10 mouse cellular contexts compared by ENCODE assay signal in genomic region chr14:25561716-25562115, GRCm38 (mm10).
DNase-seq lines count a peak whose midpoint lies in the region; ATAC-seq and TF ChIP-seq lines count a peak whose summit lies in the region.
"Had no signal": no experiment of that assay in that cellular context is flagged by ENCODE, and none has a peak within 500 bp of the region (broad histone marks: within the 10 kb centered on the region; RNA-seq: fewer than 3 reads in every experiment).

No protein-coding gene starts in this region.

- DNase-seq in forebrain, embryonic 10.5 days (ENCODE audit: extremely low spot score, low spot score): no peak
- no peak for DNase-seq in kidney, postnatal 14 days
- DNase-seq in thymus, postnatal 14 days: peak; percentile 4
- no peak for DNase-seq in thymus, adult 2 months
- DNase-seq in left cerebral cortex, postnatal 25 days (ENCODE audit: low spot score in 2 of 2): no peak

- ATAC-seq in forebrain, embryonic 16.5 days: no peak
- ATAC-seq in kidney, embryonic 15.5 days (replicated peaks; ENCODE audit: low FRiP score): 0 out of 2 replicates have a peak, but pooled peaks have one; percentile 11
- ATAC-seq in megakaryocyte-erythroid progenitor cell, adult 5-6 weeks (replicated peaks; ENCODE audit: low FRiP score, low TSS enrichment, poor library complexity, severe bottlenecking): no peak
- ATAC-seq: forebrain, embryonic 15.5 days had no signal

- peak overlapping the region; percentile 4; the same call in 1 of the 2 replicates for H3K27ac ChIP-seq in forebrain, embryonic 10.5 days
- no peak overlapping the region for H3K27ac ChIP-seq in forebrain, embryonic 16.5 days (ENCODE audit: low read length)
- H3K27ac ChIP-seq in kidney, embryonic 15.5 days: peak overlapping the region; percentile 52
- no peak overlapping the region for H3K27ac ChIP-seq in thymus, adult 2 months (ENCODE audit: control insufficient read depth, insufficient read depth, low read length)
- H3K27ac ChIP-seq: layer of hippocampus, adult 2 months had no signal

- H3K9ac ChIP-seq in forebrain, embryonic 16.5 days (replicated peaks; ENCODE audit: low read depth, low read length): no peak overlapping the region
- H3K9ac ChIP-seq in kidney, embryonic 15.5 days: no peak overlapping the region
- H3K9ac ChIP-seq: forebrain, embryonic 15.5 days had no signal

- H3K27me3 ChIP-seq in forebrain, embryonic 10.5 days (ENCODE audit: poor library complexity, severe bottlenecking): no peaks in the 10 kb centered on the region
- no peaks in the 10 kb centered on the region for H3K27me3 ChIP-seq in forebrain, embryonic 16.5 days (replicated peaks; ENCODE audit: control insufficient read depth, insufficient read depth, low read length)
- H3K27me3 ChIP-seq in kidney, embryonic 15.5 days: no peaks in the 10 kb centered on the region
- no peaks in the 10 kb centered on the region for H3K27me3 ChIP-seq in thymus, adult 2 months (ENCODE audit: control insufficient read depth, insufficient read depth, low read length)
- H3K27me3 ChIP-seq: forebrain, embryonic 15.5 days had no signal

- H3K4me3 ChIP-seq in forebrain, embryonic 10.5 days: no peak overlapping the region
- no peak overlapping the region for H3K4me3 ChIP-seq in forebrain, embryonic 16.5 days (replicated peaks; ENCODE audit: low read length)
- no peak overlapping the region for H3K4me3 ChIP-seq in kidney, embryonic 15.5 days (replicated peaks)
- H3K4me3 ChIP-seq in thymus, adult 2 months (ENCODE audit: control insufficient read depth, insufficient read depth, low read length): no peak overlapping the region
- H3K4me3 ChIP-seq: forebrain, embryonic 15.5 days; layer of hippocampus, adult 2 months had no signal

- TF ChIP-seq POLR2A in thymus, adult 2 months (IDR thresholded peaks at IDR 0.05; ENCODE audit: control insufficient read depth, extremely low read depth, insufficient read depth, low read length, poor library complexity): no peak

- intact Hi-C loops in left cerebral cortex, postnatal 25 days (cut with DNase I): loop anchor here (10.0 kb wide), 1 partner anchor 777 kb away; no protein-coding TSS in a partner anchor

- no peak overlapping the region for H3K4me2 ChIP-seq in forebrain, embryonic 16.5 days (ENCODE audit: low read length)
- no peak overlapping the region for H3K4me2 ChIP-seq in kidney, embryonic 15.5 days
- H3K4me2 ChIP-seq: forebrain, embryonic 15.5 days had no signal

- TF ChIP-seq CTCF in thymus, adult 2 months (IDR thresholded peaks at IDR 0.05; ENCODE audit: borderline replicate concordance, control insufficient read depth, extremely low read depth, insufficient read depth, low read length, poor library complexity): no peak

- no peaks in the 10 kb centered on the region for H3K9me3 ChIP-seq in forebrain, embryonic 10.5 days
- H3K9me3 ChIP-seq in forebrain, embryonic 16.5 days (ENCODE audit: control insufficient read depth, low read length): no peaks in the 10 kb centered on the region
- no peaks in the 10 kb centered on the region for H3K9me3 ChIP-seq in kidney, embryonic 15.5 days (replicated peaks)
- H3K9me3 ChIP-seq: forebrain, embryonic 15.5 days had no signal

- 59% methylated on average over 1 of the region's 1 CpGs for WGBS in forebrain, embryonic 10.5 days
- WGBS in forebrain, embryonic 16.5 days: 80% methylated on average over 1 of the region's 1 CpGs
- 5% methylated on average over 1 of the region's 1 CpGs for WGBS in kidney, embryonic 15.5 days
- 40% methylated on average over 1 of the region's 1 CpGs for whole genome bisulfite sequencing in thymus, adult 2 months

- peaks cover 76% of the 10 kb centered on the region for H3K4me1 ChIP-seq in forebrain, embryonic 10.5 days
- H3K4me1 ChIP-seq in forebrain, embryonic 16.5 days (replicated peaks; ENCODE audit: control insufficient read depth, insufficient read depth, low read length): peaks cover 30% of the 10 kb centered on the region
- H3K4me1 ChIP-seq in kidney, embryonic 15.5 days: peaks cover 72% of the 10 kb centered on the region
- peaks cover 41% of the 10 kb centered on the region for H3K4me1 ChIP-seq in thymus, adult 2 months (replicated peaks; ENCODE audit: control insufficient read depth, insufficient read depth, low read length)

- peaks cover 70% of the 10 kb centered on the region for H3K36me3 ChIP-seq in forebrain, embryonic 10.5 days (replicated peaks)
- no peaks in the 10 kb centered on the region for H3K36me3 ChIP-seq in forebrain, embryonic 16.5 days (ENCODE audit: control insufficient read depth, insufficient read depth)
- H3K36me3 ChIP-seq in kidney, embryonic 15.5 days: peaks cover 29% of the 10 kb centered on the region
- H3K36me3 ChIP-seq in thymus, adult 2 months (ENCODE audit: control insufficient read depth, insufficient read depth, low read length): no peaks in the 10 kb centered on the region
- H3K36me3 ChIP-seq: forebrain, embryonic 15.5 days had no signal

Comparison
In these comparisons a context has a peak if more than half of its experiments do, and no peak if none do; other contexts are left out.
1. H3K27ac ChIP-seq: peak in forebrain, embryonic 10.5 days (single experiment) and kidney, embryonic 15.5 days (single experiment); none in forebrain, embryonic 16.5 days (single experiment) and thymus, adult 2 months (single experiment).